Mouse (Mus musculus) B cell, adult (primary cell): ENCODE measurements around the gene Eif4a3. TPM values are rescaled to one million over a fixed set of nuclear protein-coding genes. Genes with fewer than 3 reads are reported as not detected.

Experiments
- total RNA-seq: library from RNA; stranded (reverse); gene quantifications from 4 replicates; pipeline ENCODE4 v1.2.4, GENCODE M21; 2023; ENCODE audit not compliant: inconsistent age

The Eif4a3 gene
- total RNA-seq, result 211 to 223 TPM (median 221 TPM) in 4 replicates

GRCm38 (mm10) chr11:119299391-119300245 is at the start of gene Eif4a3:
Gene Eif4a3, minus strand, starts transcription at chr11:119300089.

GRCm38 (mm10) chr11:119307658-119307867 is 7.7 kb upstream of the Eif4a3 start, which contains the start of gene Card14:
Gene Card14, plus strand, starts transcription at chr11:119307768.

GRCm38 (mm10) chr11:119267768-119268556 is 31.9 kb downstream of the Eif4a3 start, which contains the start of gene Gaa:
Gene Gaa, plus strand, starts transcription at chr11:119267887.

Other genes starting within 250 kb of the Eif4a3 start
- gene Cbx4, start 213.9 kb downstream of the Eif4a3 start, total RNA-seq, result 78.9 to 91.0 TPM (median 87.1 TPM) in 4 replicates
- 0.06 to 1.4 TPM (median 0.18 TPM) in 4 replicates for gene Tbc1d16, start 71.6 kb downstream of the Eif4a3 start, total RNA-seq
- gene Ccdc40, start 71.5 kb downstream of the Eif4a3 start, total RNA-seq, result 0.21 to 0.80 TPM (median 0.36 TPM) in 4 replicates
- gene Gaa, start 32.2 kb downstream of the Eif4a3 start, total RNA-seq, result 93.8 to 103 TPM (median 96.4 TPM) in 4 replicates
- gene Card14, start 7.7 kb upstream of the Eif4a3 start, total RNA-seq, result not detected in 4 replicates
- gene Sgsh, start 55.4 kb upstream of the Eif4a3 start, total RNA-seq, result 21.0 to 28.6 TPM (median 23.3 TPM) in 4 replicates
- 23.6 to 27.8 TPM (median 25.3 TPM) in 4 replicates for gene Slc26a11, start 55.5 kb upstream of the Eif4a3 start, total RNA-seq
- gene Rnf213, start 93.0 kb upstream of the Eif4a3 start, total RNA-seq, result 89.1 to 147 TPM (median 110 TPM) in 4 replicates
- 31.8 to 33.2 TPM (median 32.6 TPM) in 4 replicates for gene Endov, start 191.3 kb upstream of the Eif4a3 start, total RNA-seq
- not detected in 4 replicates for gene Nptx1, start 247.7 kb upstream of the Eif4a3 start, total RNA-seq